Mouse (Mus musculus): ENCODE data around the gene Gm45837.

GRCm38 (mm10) chr7:101516460-101516859 lies 105.8 kb downstream of the Gm45837 start:
- peak; percentile 55; the same call in 1 of the 2 replicates for TF ChIP-seq CTCF (IDR thresholded peaks at IDR 0.05; ENCODE audit: control insufficient read depth, insufficient read depth, insufficient replicate concordance, low read depth, low read length)
- TF ChIP-seq POLR2A (IDR thresholded peaks at IDR 0.05; ENCODE audit: control insufficient read depth, low read depth, low read length) = no peak

Data from testis, adult 2 months (tissue).